Mouse (Mus musculus) C3H10T1/2 (cell line): ENCODE results near the gene H13. TPM values are rescaled to one million over a fixed set of nuclear protein-coding genes. Genes with fewer than 3 reads are reported as not detected.

Source experiments
- polyA plus RNA-seq, 2 experiments: library from polyadenylated mRNA; unstranded; fragments of >200 nt; fragmentation: generic; extraction: Trizol; gene quantifications; one replicate each; pipeline ENCODE4 v1.2.1; 2012; ENCODE audit warnings: missing spikeins in 2 of 2

The H13 gene
- polyA plus RNA-seq = 100 to 1,000 TPM; 127 to 134 TPM

GRCm38 (mm10) chr2:152669256-152669638, at the start of gene H13:
Gene H13 (plus strand): TSS chr2:152669461.

GRCm38 (mm10) chr2:152622953-152623352, 46.3 kb upstream of the H13 start, which contains the start of gene Defb25:
Gene Defb25 (minus strand): TSS chr2:152623053.

GRCm38 (mm10) chr2:152626774-152627591, 42.3 kb upstream of the H13 start, which contains the start of gene Rem1:
Gene Rem1 (plus strand): TSS chr2:152626951.

GRCm38 (mm10) chr2:152686806-152687267, 17.6 kb downstream of the H13 start, which contains the start of gene Mcts2:
Gene Mcts2 (plus strand): TSS chr2:152687035.

GRCm38 (mm10) chr2:152736090-152736601, 66.9 kb downstream of the H13 start, which contains the start of gene Id1:
Gene Id1 (plus strand): TSS chr2:152736251.

GRCm38 (mm10) chr2:152753944-152754711, 84.9 kb downstream of the H13 start, which contains the start of gene Cox4i2:
Gene Cox4i2 (plus strand): TSS chr2:152754173.

Other genes starting within 250 kb of the H13 start
- not detected for gene Defb23, start 204.8 kb upstream of the H13 start, polyA plus RNA-seq
- not detected for gene Defb20, start 192.4 kb upstream of the H13 start, polyA plus RNA-seq
- not detected for gene Defb22, start 179.3 kb upstream of the H13 start, polyA plus RNA-seq
- gene Defb26, start 157.8 kb upstream of the H13 start, polyA plus RNA-seq = not detected
- gene Defb28, start 151.2 kb upstream of the H13 start, polyA plus RNA-seq = not detected
- gene Defb29, start 129.4 kb upstream of the H13 start, polyA plus RNA-seq = not detected
- not detected for gene Gm17416, start 100.1 kb upstream of the H13 start, polyA plus RNA-seq
- gene Defb21, start 96.7 kb upstream of the H13 start, polyA plus RNA-seq = not detected
- not detected for gene Defb19, start 89.1 kb upstream of the H13 start, polyA plus RNA-seq
- not detected for gene Defb45, start 70.1 kb upstream of the H13 start, polyA plus RNA-seq
- gene Defb36, start 65.1 kb upstream of the H13 start, polyA plus RNA-seq = not detected
- under 1 TPM in 1 of 2 experiments, not detected in 1; 0.22 TPM for gene Defb25, start 46.4 kb upstream of the H13 start, polyA plus RNA-seq
- gene Rem1, start 42.5 kb upstream of the H13 start, polyA plus RNA-seq = under 1 TPM in 1 of 2 experiments, not detected in 1; 0.05 TPM
- 10 to 100 TPM in 1 of 2 experiments, 1 to 10 TPM in 1; 6.8 to 12.6 TPM for gene Mcts2, start 17.6 kb downstream of the H13 start, polyA plus RNA-seq
- gene Id1, start 66.8 kb downstream of the H13 start, polyA plus RNA-seq = 100 to 1,000 TPM in 1 of 2 experiments, 10 to 100 TPM in 1; 99.1 to 172 TPM
- gene Cox4i2, start 84.7 kb downstream of the H13 start, polyA plus RNA-seq = 1 to 10 TPM in 1 of 2 experiments, under 1 TPM in 1; 0.66 to 1.0 TPM
- gene Bcl2l1, start 162.3 kb downstream of the H13 start, polyA plus RNA-seq = 10 to 100 TPM; 35.1 to 54.7 TPM
- gene Tpx2, start 178.5 kb downstream of the H13 start, polyA plus RNA-seq = 10 to 100 TPM in 1 of 2 experiments, 1 to 10 TPM in 1; 7.6 to 48.4 TPM
- gene Mylk2, start 241.9 kb downstream of the H13 start, polyA plus RNA-seq = under 1 TPM; 0.14 to 0.44 TPM